Comparison of ENCODE assay signal across 8 mouse cellular contexts in the genomic region with DNA sequence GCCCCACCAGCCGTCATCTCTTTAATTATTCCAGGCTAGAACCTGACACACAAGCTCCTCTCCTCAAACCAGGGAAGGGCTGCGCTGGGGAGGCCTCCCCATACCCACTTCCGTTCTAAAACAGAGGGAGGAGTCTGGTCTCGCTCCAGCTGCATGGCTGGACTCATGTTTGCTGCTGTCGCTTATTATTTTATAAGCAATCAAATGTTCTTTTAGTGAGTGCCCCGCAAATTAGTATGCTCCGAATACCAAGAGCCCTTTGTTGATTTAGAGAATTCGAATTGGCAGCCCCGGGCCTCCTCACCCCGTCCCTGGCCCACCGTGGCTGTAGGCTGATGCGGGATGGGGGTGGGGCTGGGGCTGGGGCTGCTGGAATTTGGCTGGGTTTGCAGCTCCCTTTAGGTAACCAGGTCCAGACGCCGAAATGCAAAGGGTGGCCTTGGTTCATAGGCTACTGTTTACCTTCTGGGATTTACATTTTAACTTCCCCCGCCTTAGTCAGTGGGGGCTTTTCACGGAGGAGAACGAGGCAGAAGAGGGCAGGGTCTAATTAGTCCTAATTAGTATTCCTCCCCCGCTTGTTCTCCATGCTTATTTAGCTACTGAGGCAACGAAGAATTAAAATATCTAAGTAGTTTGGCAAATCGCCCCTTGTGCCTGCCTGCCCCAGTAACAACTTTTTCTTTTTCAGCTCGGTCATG. TPM values are rescaled to one million over a fixed set of nuclear protein-coding genes. Genes with fewer than 3 reads are reported as not detected.
DNase-seq lines count a peak whose midpoint lies in the region; ATAC-seq and TF ChIP-seq lines count a peak whose summit lies in the region.

No protein-coding gene starts in this region.

- no peak for TF ChIP-seq CTCF in E14TG2a.4 (conservative IDR thresholded peaks at IDR 0.05; ENCODE audit: low read length)
- TF ChIP-seq CTCF in embryonic fibroblast, embryonic 13.5 days (IDR thresholded peaks at IDR 0.05; ENCODE audit: borderline replicate concordance, insufficient read depth, low read length): no peak
- no peak for TF ChIP-seq CTCF in lung, postnatal 0 days (IDR thresholded peaks at IDR 0.05)

- H3K9ac ChIP-seq in hindbrain, embryonic 15.5 days: no peak overlapping the region
- H3K9ac ChIP-seq in lung, postnatal 0 days (replicated peaks; ENCODE audit: low read depth): no peak overlapping the region
- no peak overlapping the region for H3K9ac ChIP-seq in stomach, embryonic 14.5 days (replicated peaks; ENCODE audit: low read depth, low read length)

- H3K27me3 ChIP-seq in E14TG2a.4 (ENCODE audit: insufficient read depth, low read length): peaks cover 19% of the 10 kb centered on the region
- peaks cover 72% of the 10 kb centered on the region for H3K27me3 ChIP-seq in hindbrain, embryonic 15.5 days
- no peaks in the 10 kb centered on the region for H3K27me3 ChIP-seq in lung, postnatal 0 days (replicated peaks; ENCODE audit: insufficient read depth, low read length)
- H3K27me3 ChIP-seq in stomach, embryonic 14.5 days (ENCODE audit: control insufficient read depth, insufficient read depth, low read length): no peaks in the 10 kb centered on the region

- 6% methylated on average over 21 of the region's 21 CpGs for WGBS in hindbrain, embryonic 15.5 days
- 8% methylated on average over 21 of the region's 21 CpGs for WGBS in lung, postnatal 0 days
- 6% methylated on average over 21 of the region's 21 CpGs for WGBS in stomach, embryonic 14.5 days

- peaks cover 24% of the 10 kb centered on the region for H3K9me3 ChIP-seq in E14TG2a.4 (ENCODE audit: low read length)
- H3K9me3 ChIP-seq in hindbrain, embryonic 15.5 days: no peaks in the 10 kb centered on the region
- H3K9me3 ChIP-seq in lung, postnatal 0 days (ENCODE audit: low read length): no peaks in the 10 kb centered on the region
- H3K9me3 ChIP-seq in stomach, embryonic 14.5 days (ENCODE audit: control insufficient read depth, low read depth, low read length): no peaks in the 10 kb centered on the region

- H3K4me3 ChIP-seq in E14TG2a.4 (replicated peaks; ENCODE audit: low read length): 0 out of 2 replicates have a peak overlapping the region, but pooled peaks have one; percentile 17
- peak overlapping the region; percentile 35 for H3K4me3 ChIP-seq in embryonic fibroblast, embryonic 13.5 days (ENCODE audit: insufficient read depth, low read length)
- peak overlapping the region; percentile 12 for H3K4me3 ChIP-seq in hindbrain, embryonic 15.5 days
- H3K4me3 ChIP-seq in lung, postnatal 0 days (ENCODE audit: low read depth, low read length): peak overlapping the region; percentile 18; the same call in 1 of the 2 replicates
- peak overlapping the region; percentile 15; the same call in 1 of the 2 replicates for H3K4me3 ChIP-seq in stomach, embryonic 14.5 days (ENCODE audit: low read depth, low read length)

- peak overlapping the region; percentile 47 for H3K4me2 ChIP-seq in hindbrain, embryonic 15.5 days
- H3K4me2 ChIP-seq in lung, postnatal 0 days (replicated peaks; ENCODE audit: low read depth, low read length): peak overlapping the region; percentile 51
- peak overlapping the region; percentile 57 for H3K4me2 ChIP-seq in stomach, embryonic 14.5 days (replicated peaks; ENCODE audit: low read depth, low read length)

- intact Hi-C loops in gastrocnemius, postnatal 36 days (cut with DNase I): loop anchor here (10.0 kb wide), 1 partner anchor 52 kb away; no protein-coding TSS in a partner anchor

- H3K27ac ChIP-seq in embryonic fibroblast, embryonic 13.5 days (ENCODE audit: insufficient read depth, low read length): peak overlapping the region; percentile 95
- H3K27ac ChIP-seq in hindbrain, embryonic 15.5 days (replicated peaks): peak overlapping the region; percentile 60; the same call in 1 of the 2 replicates
- H3K27ac ChIP-seq in lung, postnatal 0 days (ENCODE audit: low read length): no peak overlapping the region
- H3K27ac ChIP-seq in stomach, embryonic 14.5 days (ENCODE audit: low read length): peak overlapping the region; percentile 68; the same call in 1 of the 2 replicates

- TF ChIP-seq EP300 in lung, postnatal 0 days (IDR thresholded peaks at IDR 0.05): no peak

- peaks cover 50% of the 10 kb centered on the region for H3K4me1 ChIP-seq in E14TG2a.4 (replicated peaks; ENCODE audit: low read depth, low read length)
- H3K4me1 ChIP-seq in embryonic fibroblast, embryonic 13.5 days (ENCODE audit: control insufficient read depth, insufficient read depth, low read length): peaks cover 21% of the 10 kb centered on the region
- peaks cover 32% of the 10 kb centered on the region for H3K4me1 ChIP-seq in hindbrain, embryonic 15.5 days (replicated peaks)
- peaks cover 13% of the 10 kb centered on the region; the same call in 1 of the 2 replicates for H3K4me1 ChIP-seq in lung, postnatal 0 days (ENCODE audit: insufficient read depth, low read depth, low read length)
- H3K4me1 ChIP-seq in stomach, embryonic 14.5 days (ENCODE audit: control insufficient read depth, insufficient read depth, low read length): peaks cover 32% of the 10 kb centered on the region

- ATAC-seq in hindbrain, embryonic 15.5 days (ENCODE audit: low FRiP score, low read depth): peak; percentile 65
- ATAC-seq in lung, postnatal 0 days: no peak
- ATAC-seq in stomach, embryonic 14.5 days (ENCODE audit: insufficient number of reproducible peaks, insufficient read depth, low FRiP score, low read depth): no peak

- H3K36me3 ChIP-seq in E14TG2a.4 (ENCODE audit: insufficient read depth, low read length): no peaks in the 10 kb centered on the region
- H3K36me3 ChIP-seq in hindbrain, embryonic 15.5 days: no peaks in the 10 kb centered on the region
- H3K36me3 ChIP-seq in lung, postnatal 0 days (ENCODE audit: insufficient read depth, low read length): no peaks in the 10 kb centered on the region
- H3K36me3 ChIP-seq in stomach, embryonic 14.5 days (ENCODE audit: control insufficient read depth, insufficient read depth, low read length): no peaks in the 10 kb centered on the region

- DNase-seq in 416B (ENCODE audit: low read depth): peak; percentile 46
- DNase-seq in lung, postnatal 0 days (ENCODE audit: low spot score): peak; percentile 63
- no peak for DNase-seq in gastrocnemius, postnatal 36 days
- DNase-seq in left cerebral cortex, adult 11 months (ENCODE audit: low spot score): no peak

- TF ChIP-seq POLR2A in embryonic fibroblast, embryonic 13.5 days (IDR thresholded peaks at IDR 0.05; ENCODE audit: low read depth, low read length): peak; percentile 45; the same call in 1 of the 2 replicates

RNA-seq across cellular contexts. Expression of gene Itgb5, which starts 3.4 kb away (rescaled TPM):
- polyA plus RNA-seq in embryonic fibroblast, embryonic 13.5 days (2011; ENCODE audit: insufficient read length, low read depth, missing spikeins): 330 and 348 TPM in 2 replicates
- polyA plus RNA-seq in hindbrain, embryonic 15.5 days (2015; fragmentation: Nextera tagmentation; extraction: Ambion mirVana): 21.3 and 22.7 TPM in 2 replicates
- polyA plus RNA-seq in lung, postnatal 0 days (2015; fragmentation: Nextera tagmentation; extraction: Ambion mirVana): 34.5 and 39.4 TPM in 2 replicates
- polyA plus RNA-seq in stomach, embryonic 14.5 days (2014; fragmentation: Nextera tagmentation; extraction: Ambion mirVana): 32.5 and 37.2 TPM in 2 replicates
- total RNA-seq in gastrocnemius, postnatal 36 days (2021): 10 to 100 TPM; 47.5 to 51.9 TPM

RNA-seq across cellular contexts. Expression of gene Muc13, which starts 39.0 kb away (rescaled TPM):
- not detected in 2 replicates for polyA plus RNA-seq in embryonic fibroblast, embryonic 13.5 days (2011; ENCODE audit: insufficient read length, low read depth, missing spikeins)
- polyA plus RNA-seq in hindbrain, embryonic 15.5 days (2015; fragmentation: Nextera tagmentation; extraction: Ambion mirVana): 0.05 TPM in 1 of 2 replicates, not detected in the other
- polyA plus RNA-seq in lung, postnatal 0 days (2015; fragmentation: Nextera tagmentation; extraction: Ambion mirVana): 0.08 and 0.11 TPM in 2 replicates
- polyA plus RNA-seq in stomach, embryonic 14.5 days (2014; fragmentation: Nextera tagmentation; extraction: Ambion mirVana): 0.56 and 0.69 TPM in 2 replicates
- total RNA-seq in gastrocnemius, postnatal 36 days (2021): not detected

Comparison
In these comparisons a context has a peak if more than half of its experiments do, and no peak if none do; other contexts are left out.
1. DNase-seq: peak in 416B (single experiment) and lung, postnatal 0 days (single experiment); none in gastrocnemius, postnatal 36 days (0 of 2) and left cerebral cortex, adult 11 months (single experiment).
2. Peak in every context shown above with its lines, with median percentiles within 50 percentile points of each other: H3K4me3 ChIP-seq and H3K4me2 ChIP-seq.